Mouse (Mus musculus) MEL (cell line): ENCODE data around the gene Slc25a43. TPM values are rescaled to one million over a fixed set of nuclear protein-coding genes. Genes with fewer than 3 reads are reported as not detected.
A peak's percentile ranks its signal among the peaks of the same experiment; 100 is the strongest.

Experiments used
- DNase-seq: peaks from one replicate; pipeline ENCODE4 v3.0.0; 2011; ENCODE audit warnings: low read depth, low spot score
- H3K27ac ChIP-seq: 2 replicates; pipeline ENCODE4 v1.5.1; 2012; ENCODE audit warnings: low read depth, mild to moderate bottlenecking, control low read depth, low read length, moderate library complexity; ENCODE audit not compliant: control insufficient read depth
- H3K27me3 ChIP-seq, 2 experiments: fragments of 150-350 bp in 1 of 2; sonication (generic) in 1 of 2; 2 replicates each; pipeline ENCODE4 v1.6.1; 2012; ENCODE audit warnings: low read length in 2 of 2, mild to moderate bottlenecking in 2 of 2, improper control_type of control experiment in 1 of 2, moderate library complexity in 1 of 2; ENCODE audit not compliant: insufficient read depth in 2 of 2, control insufficient read depth in 1 of 2
- H3K36me3 ChIP-seq, 2 experiments: 2 replicates each; pipeline ENCODE4 v1.6.1; 2012 to 2014; ENCODE audit warnings: low read length in 2 of 2, improper control_type of control experiment in 1 of 2, inconsistent platforms in 1 of 2, mild to moderate bottlenecking in 1 of 2; ENCODE audit not compliant: insufficient read depth in 2 of 2, control insufficient read depth in 1 of 2
- H3K4me1 ChIP-seq, 2 experiments: fragments of 150-350 bp in 1 of 2; sonication (generic) in 1 of 2; 2 replicates each; pipeline ENCODE4 v1.6.1; 2012; ENCODE audit warnings: low read length in 2 of 2, improper control_type of control experiment in 1 of 2, mild to moderate bottlenecking in 1 of 2; ENCODE audit not compliant: insufficient read depth in 2 of 2, control insufficient read depth in 1 of 2
- H3K4me3 ChIP-seq, 2 experiments: fragments of 150-350 bp in 1 of 2; sonication (generic) in 1 of 2; 2 replicates each; pipeline ENCODE4 v1.5.1; 2012; ENCODE audit warnings: low read depth in 2 of 2, low read length in 2 of 2, mild to moderate bottlenecking in 2 of 2, moderate library complexity in 2 of 2, control low read depth in 1 of 2, improper control_type of control experiment in 1 of 2; ENCODE audit not compliant: control insufficient read depth in 1 of 2, insufficient read depth in 1 of 2
- H3K79me2 ChIP-seq: 2 replicates; pipeline ENCODE4 v1.6.1; 2012; ENCODE audit warnings: mild to moderate bottlenecking, low read length, moderate library complexity; ENCODE audit not compliant: control insufficient read depth, poor library complexity, insufficient read depth
- H3K9ac ChIP-seq: 2 replicates; pipeline ENCODE4 v1.6.1; 2012; ENCODE audit warnings: low read depth, mild to moderate bottlenecking, control low read depth, low read length, moderate library complexity; ENCODE audit not compliant: control insufficient read depth, poor library complexity, severe bottlenecking
- H3K9me3 ChIP-seq: fragments of 150-350 bp; sonication (generic); replicated peaks from 2 replicates; pipeline ENCODE4 v1.6.1; 2012; ENCODE audit warnings: mild to moderate bottlenecking, low read length, improper control_type of control experiment, moderate library complexity; ENCODE audit not compliant: insufficient read depth
- BHLHE40 ChIP-seq: IDR thresholded peaks from 2 replicates; pipeline ENCODE4 v1.6.1; 2012; ENCODE audit warnings: low read depth, mild to moderate bottlenecking, inconsistent platforms, low read length, improper control_type of control experiment, borderline replicate concordance
- CHD1 ChIP-seq: IDR thresholded peaks from 2 replicates; pipeline ENCODE4 v1.6.1; 2012; ENCODE audit warnings: low read depth, mild to moderate bottlenecking, inconsistent platforms, low read length, improper control_type of control experiment
- CHD2 ChIP-seq: IDR thresholded peaks from 2 replicates; pipeline ENCODE4 v1.6.1; 2011; ENCODE audit warnings: low read length, improper control_type of control experiment
- CTCF ChIP-seq, 3 experiments: IDR thresholded peaks in 2 of 3; conservative IDR thresholded peaks in 1 of 3; 2 replicates each; pipeline ENCODE4 v1.5.1; 2011 to 2012; ENCODE audit warnings: low read length in 3 of 3, low read depth in 2 of 3, mild to moderate bottlenecking in 2 of 3, improper control_type of control experiment in 1 of 3, inconsistent platforms in 1 of 3, mixed read lengths in 1 of 3, moderate library complexity in 1 of 3; ENCODE audit not compliant: control insufficient read depth in 1 of 3, insufficient read depth in 1 of 3, poor library complexity in 1 of 3, severe bottlenecking in 1 of 3
- E2F4 ChIP-seq: IDR thresholded peaks from 2 replicates; pipeline ENCODE4 v1.6.1; 2011; ENCODE audit warnings: low read depth, low read length, improper control_type of control experiment, borderline replicate concordance
- ELF1 ChIP-seq: IDR thresholded peaks from 2 replicates; pipeline ENCODE4 v1.6.1; 2014; ENCODE audit warnings: low read depth, mild to moderate bottlenecking, inconsistent platforms, low read length, improper control_type of control experiment, moderate library complexity
- EP300 ChIP-seq, 2 experiments: IDR thresholded peaks; 2 replicates each; pipeline ENCODE4 v1.6.1; 2011; ENCODE audit warnings: improper control_type of control experiment in 2 of 2, low read length in 2 of 2, low read depth in 1 of 2, mild to moderate bottlenecking in 1 of 2
- ETS1 ChIP-seq: IDR thresholded peaks from 2 replicates; pipeline ENCODE4 v1.6.1; 2012; ENCODE audit warnings: low read depth, mild to moderate bottlenecking, inconsistent platforms, low read length, improper control_type of control experiment, moderate library complexity
- GABPA ChIP-seq: IDR thresholded peaks from 2 replicates; pipeline ENCODE4 v1.6.1; 2012; ENCODE audit warnings: low read depth, mild to moderate bottlenecking, inconsistent platforms, low read length, improper control_type of control experiment, moderate library complexity
- GATA1 ChIP-seq: IDR thresholded peaks from 2 replicates; pipeline ENCODE4 v1.6.1; 2011; ENCODE audit warnings: low read depth, low read length, improper control_type of control experiment
- HCFC1 ChIP-seq: IDR thresholded peaks from 2 replicates; pipeline ENCODE4 v1.6.1; 2012; ENCODE audit warnings: low read depth, mild to moderate bottlenecking, inconsistent platforms, low read length, improper control_type of control experiment, moderate library complexity
- JUND ChIP-seq: IDR thresholded peaks from 2 replicates; pipeline ENCODE4 v1.6.1; 2011; ENCODE audit warnings: low read depth, mild to moderate bottlenecking, improper control_type of control experiment, low read length
- MAFK ChIP-seq: IDR thresholded peaks from 2 replicates; pipeline ENCODE4 v1.6.1; 2011; ENCODE audit warnings: low read depth, mild to moderate bottlenecking, low read length, improper control_type of control experiment, borderline replicate concordance
- MAX ChIP-seq: IDR thresholded peaks from 2 replicates; pipeline ENCODE4 v1.6.1; 2011; ENCODE audit warnings: low read length, improper control_type of control experiment
- MAZ ChIP-seq: IDR thresholded peaks from 2 replicates; pipeline ENCODE4 v1.6.1; 2012; ENCODE audit warnings: low read depth, mild to moderate bottlenecking, inconsistent platforms, low read length, improper control_type of control experiment
- MEF2A ChIP-seq: IDR thresholded peaks from 2 replicates; pipeline ENCODE4 v1.6.1; 2014; ENCODE audit warnings: low read depth, mild to moderate bottlenecking, inconsistent platforms, low read length, improper control_type of control experiment; ENCODE audit not compliant: poor library complexity, insufficient replicate concordance, severe bottlenecking; ENCODE audit errors: extremely low read depth
- MXI1 ChIP-seq: IDR thresholded peaks from 2 replicates; pipeline ENCODE4 v1.6.1; 2011; ENCODE audit warnings: mild to moderate bottlenecking, low read depth, low read length, improper control_type of control experiment
- MYB ChIP-seq: IDR thresholded peaks from 2 replicates; pipeline ENCODE4 v1.6.1; 2011; ENCODE audit warnings: mild to moderate bottlenecking, low read depth, low read length, improper control_type of control experiment
- MYC ChIP-seq: IDR thresholded peaks from 2 replicates; pipeline ENCODE4 v1.6.1; 2011; ENCODE audit warnings: low read depth, mild to moderate bottlenecking, low read length, improper control_type of control experiment, moderate library complexity
- NELFE ChIP-seq: IDR thresholded peaks from 2 replicates; pipeline ENCODE4 v1.6.1; 2011; ENCODE audit warnings: low read depth, low read length, improper control_type of control experiment
- NRF1 ChIP-seq: IDR thresholded peaks from 2 replicates; pipeline ENCODE4 v1.6.1; 2014; ENCODE audit warnings: low read depth, mild to moderate bottlenecking, inconsistent platforms, low read length, improper control_type of control experiment, moderate library complexity; ENCODE audit not compliant: poor library complexity, insufficient read depth, severe bottlenecking
- POLR2A ChIP-seq, 2 experiments: IDR thresholded peaks; 2 replicates each; pipeline ENCODE4 v1.6.1; 2011 to 2012; ENCODE audit warnings: low read length in 2 of 2, mild to moderate bottlenecking in 2 of 2, control low read depth in 1 of 2, improper control_type of control experiment in 1 of 2, low read depth in 1 of 2, moderate library complexity in 1 of 2; ENCODE audit not compliant: control insufficient read depth in 1 of 2, insufficient read depth in 1 of 2, poor library complexity in 1 of 2
- POLR2AphosphoS5 ChIP-seq: IDR thresholded peaks from 2 replicates; pipeline ENCODE4 v1.6.1; 2012; ENCODE audit warnings: low read depth, borderline replicate concordance, mild to moderate bottlenecking, inconsistent platforms, low read length, moderate library complexity, mixed read lengths
- RAD21 ChIP-seq: IDR thresholded peaks from 2 replicates; pipeline ENCODE4 v1.6.1; 2011; ENCODE audit warnings: mild to moderate bottlenecking, low read depth, low read length, improper control_type of control experiment
- RCOR1 ChIP-seq: IDR thresholded peaks from 2 replicates; pipeline ENCODE4 v1.6.1; 2012; ENCODE audit warnings: low read depth, mild to moderate bottlenecking, inconsistent platforms, low read length, improper control_type of control experiment
- SIN3A ChIP-seq: IDR thresholded peaks from 2 replicates; pipeline ENCODE4 v1.6.1; 2012; ENCODE audit warnings: low read length, improper control_type of control experiment, inconsistent platforms
- SMC3 ChIP-seq: IDR thresholded peaks from 2 replicates; pipeline ENCODE4 v1.6.1; 2011; ENCODE audit warnings: low read depth, low read length, improper control_type of control experiment
- TAL1 ChIP-seq: IDR thresholded peaks from 2 replicates; pipeline ENCODE4 v1.6.1; 2012; ENCODE audit warnings: mild to moderate bottlenecking, inconsistent platforms, low read length, moderate library complexity, mixed read lengths
- TBP ChIP-seq: IDR thresholded peaks from 2 replicates; pipeline ENCODE4 v1.8.0; 2011; ENCODE audit warnings: low read depth, low read length, improper control_type of control experiment
- TCF12 ChIP-seq: IDR thresholded peaks from 2 replicates; pipeline ENCODE4 v1.6.1; 2014; ENCODE audit warnings: low read depth, mild to moderate bottlenecking, inconsistent platforms, low read length, improper control_type of control experiment, moderate library complexity
- UBTF ChIP-seq: IDR thresholded peaks from 2 replicates; pipeline ENCODE4 v1.6.1; 2012; ENCODE audit warnings: low read depth, mild to moderate bottlenecking, inconsistent platforms, low read length, improper control_type of control experiment, moderate library complexity, borderline replicate concordance; ENCODE audit not compliant: insufficient read depth
- USF1 ChIP-seq: IDR thresholded peaks from 2 replicates; pipeline ENCODE4 v1.6.1; 2014; ENCODE audit warnings: low read depth, mild to moderate bottlenecking, inconsistent platforms, low read length, improper control_type of control experiment, moderate library complexity
- USF2 ChIP-seq, 2 experiments: IDR thresholded peaks; 2 replicates each; pipeline ENCODE4 v1.6.1; 2011 to 2012; ENCODE audit warnings: improper control_type of control experiment in 2 of 2, low read length in 2 of 2, borderline replicate concordance in 1 of 2, inconsistent platforms in 1 of 2, low read depth in 1 of 2, mild to moderate bottlenecking in 1 of 2; ENCODE audit not compliant: insufficient read depth in 1 of 2
- ZC3H11A ChIP-seq: IDR thresholded peaks from 2 replicates; pipeline ENCODE4 v1.6.1; 2012; ENCODE audit warnings: low read depth, mild to moderate bottlenecking, inconsistent platforms, low read length, improper control_type of control experiment
- ZKSCAN1 ChIP-seq: IDR thresholded peaks from 2 replicates; pipeline ENCODE4 v1.6.1; 2012; ENCODE audit warnings: low read depth, mild to moderate bottlenecking, inconsistent platforms, low read length, improper control_type of control experiment, moderate library complexity
- ZMIZ1 ChIP-seq: IDR thresholded peaks from 2 replicates; pipeline ENCODE4 v1.6.1; 2012; ENCODE audit warnings: low read depth, mild to moderate bottlenecking, inconsistent platforms, low read length, improper control_type of control experiment, moderate library complexity
- ZNF384 ChIP-seq: IDR thresholded peaks from 2 replicates; pipeline ENCODE4 v1.6.1; 2012; ENCODE audit warnings: low read depth, mild to moderate bottlenecking, inconsistent platforms, low read length, improper control_type of control experiment
- polyA plus RNA-seq, 2 experiments: library from polyadenylated mRNA; stranded (reverse) in 1 of 2; unstranded in 1 of 2; fragments of >175 nt in 1 of 2; fragments of >200 nt in 1 of 2; gene quantifications; 2 replicates each; pipeline versions ENCODE4 v1.2.1 to v1.2.4; 2012; ENCODE audit warnings: low replicate concordance in 2 of 2, low read depth in 1 of 2; ENCODE audit not compliant: insufficient read length in 2 of 2, insufficient read depth in 1 of 2, missing spikeins in 1 of 2
- total RNA-seq: library from RNA; depleted of rRNA; stranded (reverse); fragments of 300-350 nt; gene quantifications from 2 replicates; pipeline ENCODE4 v1.2.3, GENCODE M21; 2012

Slc25a43 gene
- total and polyA plus RNA-seq, 3 experiments, result 1.4 to 8.3 TPM; not detected in 1

DNA sequence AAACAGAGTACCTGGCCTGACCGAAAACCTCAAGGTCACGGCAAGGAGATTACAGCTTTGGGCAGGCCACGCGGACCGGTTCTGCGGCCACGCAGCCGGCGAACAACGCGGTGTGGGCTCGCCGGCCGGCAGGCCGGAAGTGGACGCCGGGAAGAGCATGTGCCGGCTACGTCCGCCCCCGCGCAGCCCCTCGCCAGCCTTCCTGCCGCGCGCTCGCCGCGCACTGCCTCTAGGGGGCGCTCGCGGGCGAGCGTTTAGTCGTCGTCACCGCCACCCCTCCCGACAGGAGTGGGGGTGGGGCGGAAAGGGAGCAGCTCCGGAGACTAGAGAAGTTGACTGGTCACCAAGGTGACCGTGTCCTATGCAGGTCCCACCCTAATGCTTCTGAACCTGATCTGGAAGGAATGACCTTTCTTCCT, 52.7 kb downstream of the Slc25a43 start:
- no peaks in the 10 kb centered on the region for H3K9me3 ChIP-seq
- peak; percentile 77 for DNase-seq
- peak overlapping the region; percentile 93 for H3K27ac ChIP-seq
- TF ChIP-seq NRF1 (0 out of 2 replicates have a peak, but pooled peaks have one; percentile 17), MAX (peak; percentile 75), CHD2 (no peak), POLR2AphosphoS5 (no peak), JUND (no peak), MEF2A (no peak), GABPA (no peak), MYC (peak; percentile 81), ZC3H11A (no peak), TAL1 (no peak), MAZ (no peak; the same call in none of the 2 replicates), SIN3A (peak; percentile 33; the same call in 1 of the 2 replicates), RAD21 (no peak), USF2 (IDR thresholded peaks at IDR 0.05; ENCODE audit: borderline replicate concordance in 1 of 2, insufficient read depth in 1 of 2, low read depth in 1 of 2, low read length in 2 of 2) (no peak), MXI1 (peak; percentile 75), POLR2A (IDR thresholded peaks at IDR 0.05; ENCODE audit: control insufficient read depth in 1 of 2, insufficient read depth in 1 of 2, low read depth in 1 of 2, low read length in 2 of 2, poor library complexity in 1 of 2) (no peak; a peak in 1 of 4 replicates), ETS1 (no peak), TBP (no peak), MAFK (no peak), NELFE (no peak), CTCF (IDR thresholded peaks at IDR 0.05 in 2 of 3, conservative IDR thresholded peaks at IDR 0.05 in 1 of 3; ENCODE audit: control insufficient read depth in 1 of 3, insufficient read depth in 1 of 3, low read depth in 2 of 3, low read length in 3 of 3, poor library complexity in 1 of 3, severe bottlenecking in 1 of 3) (peak; percentile 55 to 89 (median 66)), BHLHE40 (no peak), EP300 (IDR thresholded peaks at IDR 0.05; ENCODE audit: low read depth in 1 of 2, low read length in 2 of 2) (no peak), MYB (no peak), SMC3 (no peak), ZMIZ1 (no peak; the same call in 1 of the 2 replicates), ZKSCAN1 (no peak), HCFC1 (peak; percentile 47), E2F4 (no peak), CHD1 (peak; percentile 16; the same call in 1 of the 2 replicates), UBTF (no peak), ZNF384 (no peak), USF1 (peak; percentile 30; the same call in 1 of the 2 replicates), GATA1 (no peak), ELF1 (no peak), RCOR1 (no peak), TCF12 (no peak)

More for the DNA sequence above, 52.7 kb downstream of the Slc25a43 start:
- Histone ChIP-seq H3K4me3 (peak overlapping the region; percentile 49 to 84), H3K79me2 (peaks cover 15% of the 10 kb centered on the region), H3K4me1 (peaks cover 3% of the 10 kb centered on the region in 2 experiments; a peak in 3 of 4 replicates), H3K27me3 (no peaks in the 10 kb centered on the region), H3K9ac (peak overlapping the region; percentile 99), H3K36me3 (peaks cover 1 to 7% of the 10 kb centered on the region in 2 experiments; a peak in 3 of 4 replicates)
